Comparison of ENCODE assay signal across 8 mouse cellular contexts in genomic region chr17:32349037-32349732, GRCm38 (mm10). TPM values are rescaled to one million over a fixed set of nuclear protein-coding genes. Genes with fewer than 3 reads are reported as not detected.
DNase-seq lines count a peak whose midpoint lies in the region; ATAC-seq lines count a peak whose summit lies in the region.

No protein-coding gene starts in this region.

- no peaks in the 10 kb centered on the region for H3K27me3 ChIP-seq in embryonic facial prominence, embryonic 14.5 days (replicated peaks; ENCODE audit: control insufficient read depth, insufficient read depth, low read length)
- H3K27me3 ChIP-seq in hindbrain, embryonic 10.5 days (ENCODE audit: insufficient read depth, poor library complexity, severe bottlenecking): no peaks in the 10 kb centered on the region
- no peaks in the 10 kb centered on the region for H3K27me3 ChIP-seq in midbrain, embryonic 16.5 days (ENCODE audit: control insufficient read depth, insufficient read depth, low read depth, low read length)

- H3K4me3 ChIP-seq in embryonic facial prominence, embryonic 14.5 days (ENCODE audit: low read depth, low read length): peak overlapping the region; percentile 73
- H3K4me3 ChIP-seq in hindbrain, embryonic 10.5 days: peak overlapping the region; percentile 90
- peak overlapping the region; percentile 64 for H3K4me3 ChIP-seq in midbrain, embryonic 16.5 days (ENCODE audit: low read depth, low read length)

- peak overlapping the region; percentile 74 for H3K4me2 ChIP-seq in embryonic facial prominence, embryonic 14.5 days (ENCODE audit: low read depth, low read length)
- peak overlapping the region; percentile 74 for H3K4me2 ChIP-seq in midbrain, embryonic 16.5 days (ENCODE audit: low read length)

- H3K4me1 ChIP-seq in embryonic facial prominence, embryonic 14.5 days (ENCODE audit: control insufficient read depth, insufficient read depth, low read length): peaks cover 3% of the 10 kb centered on the region; the same call in 1 of the 2 replicates
- H3K4me1 ChIP-seq in hindbrain, embryonic 10.5 days (replicated peaks): peaks cover 26% of the 10 kb centered on the region
- H3K4me1 ChIP-seq in midbrain, embryonic 16.5 days (ENCODE audit: control insufficient read depth, insufficient read depth, low read length): peaks cover 20% of the 10 kb centered on the region

- no peaks in the 10 kb centered on the region for H3K9me3 ChIP-seq in embryonic facial prominence, embryonic 14.5 days (ENCODE audit: control insufficient read depth, low read length)
- H3K9me3 ChIP-seq in hindbrain, embryonic 10.5 days: no peaks in the 10 kb centered on the region
- no peaks in the 10 kb centered on the region for H3K9me3 ChIP-seq in midbrain, embryonic 16.5 days (replicated peaks; ENCODE audit: control insufficient read depth, low read length, poor library complexity, severe bottlenecking)

- H3K9ac ChIP-seq in embryonic facial prominence, embryonic 14.5 days (ENCODE audit: low read depth, low read length): peak overlapping the region; percentile 79; the same call in 1 of the 2 replicates
- peak overlapping the region; percentile 79 for H3K9ac ChIP-seq in midbrain, embryonic 16.5 days (ENCODE audit: low read depth, low read length)

- ATAC-seq in embryonic facial prominence, embryonic 14.5 days (ENCODE audit: low read depth): no peak
- no peak for ATAC-seq in midbrain, embryonic 16.5 days

- H3K36me3 ChIP-seq in embryonic facial prominence, embryonic 14.5 days (ENCODE audit: control insufficient read depth, insufficient read depth, low read length): peaks cover 16% of the 10 kb centered on the region
- peaks cover 26% of the 10 kb centered on the region for H3K36me3 ChIP-seq in hindbrain, embryonic 10.5 days
- H3K36me3 ChIP-seq in midbrain, embryonic 16.5 days (ENCODE audit: control insufficient read depth, insufficient read depth, low read length): peaks cover 2% of the 10 kb centered on the region; the same call in 1 of the 2 replicates

- 0 out of 2 replicates have a peak overlapping the region, but pooled peaks have one; percentile 9 for H3K27ac ChIP-seq in embryonic facial prominence, embryonic 14.5 days (replicated peaks; ENCODE audit: low read depth, low read length)
- H3K27ac ChIP-seq in hindbrain, embryonic 10.5 days: peak overlapping the region; percentile 91; the same call in 1 of the 2 replicates
- no peak overlapping the region for H3K27ac ChIP-seq in midbrain, embryonic 16.5 days (ENCODE audit: low read length)

- WGBS in embryonic facial prominence, embryonic 14.5 days: 12% methylated on average over 4 of the region's 4 CpGs
- WGBS in hindbrain, embryonic 10.5 days: 13% methylated on average over 4 of the region's 4 CpGs
- WGBS in midbrain, embryonic 16.5 days: 18% methylated on average over 4 of the region's 4 CpGs

- peak; percentile 42 for DNase-seq in adrenal gland, adult 2 months
- no peak for DNase-seq in adrenal gland, postnatal 4 days (ENCODE audit: low spot score in 2 of 2)
- peak; percentile 57 for DNase-seq in R1 (ENCODE audit: low read depth, low spot score)
- DNase-seq in embryonic facial prominence, embryonic 14.5 days (ENCODE audit: low spot score): peak; percentile 54
- DNase-seq in hindbrain, embryonic 10.5 days (ENCODE audit: low spot score): peak; percentile 47
- DNase-seq in liver: peak; percentile 75
- DNase-seq in thymus, postnatal 4 days: peak; percentile 58

RNA-seq across cellular contexts. Expression of gene Akap8l, which starts 1.2 kb away (rescaled TPM):
- 100 to 1,000 TPM in 1 of 2 experiments, 10 to 100 TPM in 1; 74.1 to 117 TPM for total RNA-seq in adrenal gland, adult 2 months (2021)
- polyA plus RNA-seq in adrenal gland, adult 2 months (2012; rRNA removed): 398 and 521 TPM in 2 replicates
- total RNA-seq in adrenal gland, postnatal 4 days (2021): 100 to 1,000 TPM; 157 to 160 TPM
- polyA plus RNA-seq in embryonic facial prominence, embryonic 14.5 days (2014; fragmentation: Nextera tagmentation; extraction: Ambion mirVana): 59.4 and 59.8 TPM in 2 replicates
- polyA plus RNA-seq in hindbrain, embryonic 10.5 days (2016; fragmentation: Nextera tagmentation; extraction: Ambion mirVana): 101 and 112 TPM in 2 replicates
- 160 and 166 TPM in 2 replicates for polyA plus RNA-seq in midbrain, embryonic 16.5 days (2015; fragmentation: Nextera tagmentation; extraction: Ambion mirVana)

RNA-seq across cellular contexts. Expression of gene Akap8, which starts 28.1 kb away (rescaled TPM):
- 10 to 100 TPM; 58.1 to 88.6 TPM for total RNA-seq in adrenal gland, adult 2 months (2021)
- polyA plus RNA-seq in adrenal gland, adult 2 months (2012; rRNA removed): 79.3 and 90.7 TPM in 2 replicates
- 100 to 1,000 TPM; 129 to 130 TPM for total RNA-seq in adrenal gland, postnatal 4 days (2021)
- polyA plus RNA-seq in embryonic facial prominence, embryonic 14.5 days (2014; fragmentation: Nextera tagmentation; extraction: Ambion mirVana): 33.0 and 37.9 TPM in 2 replicates
- 114 and 133 TPM in 2 replicates for polyA plus RNA-seq in hindbrain, embryonic 10.5 days (2016; fragmentation: Nextera tagmentation; extraction: Ambion mirVana)
- 101 and 109 TPM in 2 replicates for polyA plus RNA-seq in midbrain, embryonic 16.5 days (2015; fragmentation: Nextera tagmentation; extraction: Ambion mirVana)

RNA-seq across cellular contexts. Expression of gene Wiz, which starts 40.1 kb away (rescaled TPM):
- total RNA-seq in adrenal gland, adult 2 months (2021): 10 to 100 TPM; 45.9 to 48.9 TPM
- polyA plus RNA-seq in adrenal gland, adult 2 months (2012; rRNA removed): 58.3 and 64.0 TPM in 2 replicates
- total RNA-seq in adrenal gland, postnatal 4 days (2021): 10 to 100 TPM; 66.5 to 71.9 TPM
- polyA plus RNA-seq in embryonic facial prominence, embryonic 14.5 days (2014; fragmentation: Nextera tagmentation; extraction: Ambion mirVana): 27.6 and 29.3 TPM in 2 replicates
- polyA plus RNA-seq in hindbrain, embryonic 10.5 days (2016; fragmentation: Nextera tagmentation; extraction: Ambion mirVana): 25.1 and 34.7 TPM in 2 replicates
- polyA plus RNA-seq in midbrain, embryonic 16.5 days (2015; fragmentation: Nextera tagmentation; extraction: Ambion mirVana): 41.3 and 41.4 TPM in 2 replicates

RNA-seq across cellular contexts. Expression of gene Rasal3, which starts 54.2 kb away (rescaled TPM):
- 1 to 10 TPM; 1.2 to 1.6 TPM for total RNA-seq in adrenal gland, adult 2 months (2021)
- 3.3 and 4.1 TPM in 2 replicates for polyA plus RNA-seq in adrenal gland, adult 2 months (2012; rRNA removed)
- total RNA-seq in adrenal gland, postnatal 4 days (2021): 1 to 10 TPM in 1 of 2 experiments, under 1 TPM in 1; 0.96 to 1.5 TPM
- polyA plus RNA-seq in embryonic facial prominence, embryonic 14.5 days (2014; fragmentation: Nextera tagmentation; extraction: Ambion mirVana): 2.2 and 2.4 TPM in 2 replicates
- 0.75 and 1.0 TPM in 2 replicates for polyA plus RNA-seq in hindbrain, embryonic 10.5 days (2016; fragmentation: Nextera tagmentation; extraction: Ambion mirVana)
- polyA plus RNA-seq in midbrain, embryonic 16.5 days (2015; fragmentation: Nextera tagmentation; extraction: Ambion mirVana): 0.55 and 1.0 TPM in 2 replicates

Comparison
In these comparisons a context has a peak if more than half of its experiments do, and no peak if none do; other contexts are left out.
1. DNase-seq: peak in adrenal gland, adult 2 months (single experiment), R1 (single experiment), embryonic facial prominence, embryonic 14.5 days (single experiment), hindbrain, embryonic 10.5 days (single experiment), liver (single experiment) and thymus, postnatal 4 days (single experiment); none in adrenal gland, postnatal 4 days (0 of 2).
2. Peak in every context shown above with its lines, with median percentiles within 50 percentile points of each other: H3K4me3 ChIP-seq.